Mouse (Mus musculus): ENCODE measurements at regions not wholly inside any gene's neighbourhood (a gene's known extent, or its start where the extent isn't known, plus 50 kb on each side); places are given as distances from the start of the nearest gene placed in this dataset.

DNA sequence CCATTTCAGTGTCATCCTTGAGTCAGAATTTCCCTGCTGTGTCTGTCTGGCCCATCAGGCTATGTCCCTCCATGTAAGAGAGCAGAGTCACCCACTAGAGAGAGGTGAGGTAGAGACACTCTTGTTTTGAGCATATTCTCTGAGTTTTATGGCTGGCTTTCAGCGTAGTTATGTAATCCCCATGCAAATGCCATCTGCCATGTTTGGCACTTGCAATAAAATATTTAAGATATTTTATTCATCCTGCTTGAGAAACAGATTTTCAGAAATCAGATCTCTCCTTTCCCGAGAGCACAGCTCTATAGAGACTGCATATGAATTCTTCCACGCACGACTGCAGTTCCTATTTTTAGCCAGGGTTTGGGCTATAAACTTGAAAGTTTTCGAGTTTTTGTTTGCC lies 331.1 kb downstream of the Slc4a3 start:
- TF ChIP-seq CTCF (IDR thresholded peaks at IDR 0.05; ENCODE audit: extremely low read depth, insufficient read length, insufficient replicate concordance, low read depth, low read length) = no peak
- TF ChIP-seq POLR2A (IDR thresholded peaks at IDR 0.05; ENCODE audit: low read depth, low read length) = no peak
